Mouse (Mus musculus) testis, adult 2 months (tissue): ENCODE measurements around the gene Dst.

ENCODE experiments used
- CTCF ChIP-seq: fragments of 200-500 bp; IDR thresholded peaks from 2 replicates; pipeline ENCODE4 v1.5.1; 2012; ENCODE audit warnings: low read depth, mild to moderate bottlenecking, inconsistent platforms, low read length, moderate library complexity; ENCODE audit not compliant: control insufficient read depth, insufficient read depth, insufficient replicate concordance
- POLR2A ChIP-seq: fragments of 200-500 bp; IDR thresholded peaks from 2 replicates; pipeline ENCODE4 v1.6.1; 2012; ENCODE audit warnings: low read depth, mild to moderate bottlenecking, inconsistent platforms, low read length, moderate library complexity; ENCODE audit not compliant: control insufficient read depth

- peak; percentile 47; the same call in 1 of the 2 replicates for TF ChIP-seq CTCF
- no peak for TF ChIP-seq POLR2A
These were observed 153.1 kb downstream of the Dst start for GRCm38 (mm10) chr1:34061078-34061477.
